Mouse (Mus musculus): Measurements from ENCODE around the gene Tyw5. TPM values are rescaled to one million over a fixed set of nuclear protein-coding genes. Genes with fewer than 3 reads are reported as not detected.

The Tyw5 gene
- 23.2 and 25.2 TPM in 2 replicates for polyA plus RNA-seq (2014; fragmentation: Nextera tagmentation; extraction: Ambion mirVana)

DNA sequence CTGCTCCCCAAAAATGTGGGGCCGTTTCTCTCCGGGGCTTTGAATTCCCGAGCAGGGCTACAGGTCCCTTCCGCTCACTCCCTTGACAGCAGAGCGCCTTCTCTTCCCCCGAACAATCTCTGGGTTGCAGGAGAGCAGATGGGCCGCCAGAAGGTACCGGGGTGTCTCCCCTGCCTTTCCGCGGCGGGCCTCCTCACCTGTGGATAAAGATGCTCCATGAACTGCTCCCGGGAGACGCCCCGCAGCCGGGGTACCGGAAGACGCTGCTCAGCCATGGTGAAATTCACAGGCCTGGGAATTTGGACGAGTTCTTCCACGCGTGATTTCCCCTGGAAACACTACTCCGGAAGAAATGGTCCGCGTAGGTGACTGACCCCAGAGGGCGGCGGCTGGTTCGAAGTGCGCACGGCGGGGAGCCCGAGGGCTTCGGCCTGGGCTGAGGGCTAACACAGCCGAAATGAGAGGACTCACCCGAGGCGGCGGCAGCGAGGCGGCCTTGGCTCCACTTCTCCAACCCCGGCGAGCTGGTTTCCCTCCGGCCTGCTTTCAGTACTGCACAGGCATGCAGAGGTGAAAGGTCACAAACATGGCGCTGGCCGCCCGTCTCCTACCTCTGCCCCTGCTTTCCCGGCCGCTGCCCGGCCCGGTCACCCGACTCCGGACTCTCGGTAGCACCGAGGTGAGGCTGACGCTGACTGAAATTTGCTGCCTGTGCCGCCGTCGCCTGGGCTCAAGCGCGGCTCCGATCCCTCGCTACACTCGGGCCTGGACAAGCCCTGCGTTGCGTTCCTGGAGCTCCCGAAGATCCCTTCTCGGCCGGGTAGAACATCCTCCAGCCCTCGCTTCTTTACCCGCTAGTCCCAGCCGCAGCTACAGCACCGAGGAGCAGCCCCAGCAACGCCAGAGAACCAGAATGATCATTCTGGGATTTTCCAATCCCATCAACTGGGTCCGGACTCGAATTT, at the start of gene Tyw5, which contains the start of gene Maip1:
Gene Tyw5 (minus strand): TSS at position 915 of the 965 bp plus-strand sequence.
Gene Maip1 (plus strand): TSS at position 142 of the 965 bp plus-strand sequence.
- DNase-seq (ENCODE audit: low spot score, missing footprints) (peak; percentile 98), ATAC-seq (ENCODE audit: low FRiP score) (peak; percentile 95)
- H3K27ac ChIP-seq (ENCODE audit: low read depth, low read length): peak within 1 kb of the TSS; percentile 78
- no peaks in the 10 kb centered on the region for H3K9me3 ChIP-seq (ENCODE audit: control insufficient read depth, low read length)
- no peaks in the 10 kb centered on the region for H3K27me3 ChIP-seq (ENCODE audit: control insufficient read depth, insufficient read depth, low read length)
- no peaks in the 10 kb centered on the region for H3K36me3 ChIP-seq (ENCODE audit: control insufficient read depth, insufficient read depth, low read length)
- WGBS: under 1% methylated on average over 71 of the region's 72 CpGs
- peaks cover 18% of the 10 kb centered on the region; the same call in 1 of the 2 replicates for H3K4me1 ChIP-seq (ENCODE audit: control insufficient read depth, insufficient read depth, low read length)
- H3K4me2 ChIP-seq: peak within 1 kb of the TSS; percentile 78
- peak within 1 kb of the TSS; percentile 59 for H3K4me3 ChIP-seq (ENCODE audit: low read depth, low read length)
- H3K9ac ChIP-seq (ENCODE audit: low read length): peak within 1 kb of the TSS; percentile 77

GRCm38 (mm10) chr1:57450241-57450640, 43.3 kb upstream of the Tyw5 start:
- no peaks in the 10 kb centered on the region for H3K9me3 ChIP-seq (ENCODE audit: control insufficient read depth, low read length)
- H3K4me1 ChIP-seq (ENCODE audit: control insufficient read depth, insufficient read depth, low read length): no peaks in the 10 kb centered on the region
- no peaks in the 10 kb centered on the region for H3K27me3 ChIP-seq (ENCODE audit: control insufficient read depth, insufficient read depth, low read length)
- no peak overlapping the region for H3K9ac ChIP-seq (ENCODE audit: low read length)
- no peak overlapping the region for H3K4me2 ChIP-seq
- H3K4me3 ChIP-seq (ENCODE audit: low read depth, low read length): no peak overlapping the region
- ATAC-seq (ENCODE audit: low FRiP score): no peak
- H3K27ac ChIP-seq (ENCODE audit: low read depth, low read length): no peak overlapping the region
- WGBS: 96% methylated on average over 1 of the region's 1 CpGs
- no peak for DNase-seq (ENCODE audit: low spot score, missing footprints)
- H3K36me3 ChIP-seq (ENCODE audit: control insufficient read depth, insufficient read depth, low read length): no peaks in the 10 kb centered on the region

DNA sequence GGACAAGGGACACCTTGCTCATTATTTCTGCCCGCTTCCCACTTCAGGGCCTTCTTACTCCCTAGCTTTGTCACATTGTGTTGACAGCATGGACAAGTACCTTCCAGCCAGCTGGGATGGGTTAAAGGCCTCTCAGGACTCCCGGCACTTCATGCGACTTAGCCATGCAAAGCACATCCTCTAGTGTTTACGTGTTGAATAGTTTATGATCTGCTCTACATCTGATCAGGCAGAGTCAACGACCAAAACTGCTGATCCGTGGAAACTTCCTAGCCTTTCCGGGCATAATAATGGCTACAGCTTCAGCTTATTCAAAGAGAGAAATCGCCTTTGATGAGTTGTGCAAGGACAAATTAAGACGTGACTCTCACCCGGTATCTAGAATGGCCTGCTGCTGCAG, 38.8 kb upstream of the Tyw5 start:
- Histone ChIP-seq H3K4me2 (no peak overlapping the region), H3K4me3 (ENCODE audit: low read depth, low read length) (no peak overlapping the region), H3K27me3 (ENCODE audit: control insufficient read depth, insufficient read depth, low read length) (no peaks in the 10 kb centered on the region), H3K9me3 (ENCODE audit: control insufficient read depth, low read length) (no peaks in the 10 kb centered on the region), H3K9ac (ENCODE audit: low read length) (no peak overlapping the region), H3K36me3 (ENCODE audit: control insufficient read depth, insufficient read depth, low read length) (no peaks in the 10 kb centered on the region), H3K27ac (ENCODE audit: low read depth, low read length) (no peak overlapping the region), H3K4me1 (ENCODE audit: control insufficient read depth, insufficient read depth, low read length) (no peaks in the 10 kb centered on the region)
- WGBS: 59% methylated on average over 10 of the region's 10 CpGs
- DNase-seq (ENCODE audit: low spot score, missing footprints) (no peak), ATAC-seq (ENCODE audit: low FRiP score) (peak; percentile 65; the same call in 1 of the 2 replicates)

- Histone ChIP-seq H3K4me3 (ENCODE audit: low read depth, low read length) (no peak overlapping the region), H3K27ac (ENCODE audit: low read depth, low read length) (no peak overlapping the region), H3K4me1 (ENCODE audit: control insufficient read depth, insufficient read depth, low read length) (no peaks in the 10 kb centered on the region), H3K9me3 (ENCODE audit: control insufficient read depth, low read length) (no peaks in the 10 kb centered on the region), H3K4me2 (no peak overlapping the region), H3K9ac (ENCODE audit: low read length) (no peak overlapping the region), H3K36me3 (ENCODE audit: control insufficient read depth, insufficient read depth, low read length) (no peaks in the 10 kb centered on the region), H3K27me3 (ENCODE audit: control insufficient read depth, insufficient read depth, low read length) (no peaks in the 10 kb centered on the region)
- no peak for ATAC-seq (ENCODE audit: low FRiP score)
- no peak for DNase-seq (ENCODE audit: low spot score, missing footprints)
- WGBS: 71% methylated on average over 4 of the region's 4 CpGs
Measured at GRCm38 (mm10) chr1:57440771-57441170, 33.9 kb upstream of the Tyw5 start.

- WGBS: 88% methylated on average over 6 of the region's 6 CpGs
- ATAC-seq (ENCODE audit: low FRiP score): no peak
Measured at GRCm38 (mm10) chr1:57439026-57439425, 32.1 kb upstream of the Tyw5 start.

DNA sequence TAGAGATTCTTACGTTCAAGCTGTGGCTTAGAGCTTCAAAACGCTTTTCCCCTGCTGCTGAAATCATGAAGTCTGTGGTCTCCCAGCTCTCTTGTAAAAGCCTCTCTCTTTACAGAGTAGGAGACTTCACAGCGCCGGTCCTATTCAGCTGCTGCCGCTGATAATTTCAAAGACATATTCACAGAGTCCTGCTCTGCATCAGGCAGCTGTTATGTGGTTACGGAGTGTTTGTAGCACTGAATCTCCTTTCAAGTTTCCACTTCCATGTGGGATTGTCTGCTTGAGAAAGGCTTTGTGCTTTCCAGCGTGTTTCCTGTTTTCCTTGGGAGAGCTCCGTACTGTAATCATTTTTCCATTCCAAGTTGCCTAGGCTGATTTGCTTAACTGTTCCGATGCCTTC, 30.1 kb upstream of the Tyw5 start:
- no peak overlapping the region for H3K4me2 ChIP-seq
- DNase-seq (ENCODE audit: low spot score, missing footprints): no peak
- H3K27me3 ChIP-seq (ENCODE audit: control insufficient read depth, insufficient read depth, low read length): no peaks in the 10 kb centered on the region
- 56% methylated on average over 9 of the region's 9 CpGs for WGBS
- no peaks in the 10 kb centered on the region for H3K4me1 ChIP-seq (ENCODE audit: control insufficient read depth, insufficient read depth, low read length)
- ATAC-seq (ENCODE audit: low FRiP score): no peak
- H3K4me3 ChIP-seq (ENCODE audit: low read depth, low read length): no peak overlapping the region
- no peaks in the 10 kb centered on the region for H3K36me3 ChIP-seq (ENCODE audit: control insufficient read depth, insufficient read depth, low read length)
- no peak overlapping the region for H3K27ac ChIP-seq (ENCODE audit: low read depth, low read length)
- no peaks in the 10 kb centered on the region for H3K9me3 ChIP-seq (ENCODE audit: control insufficient read depth, low read length)
- no peak overlapping the region for H3K9ac ChIP-seq (ENCODE audit: low read length)

More at GRCm38 (mm10) chr1:57439026-57439425, 32.1 kb upstream of the Tyw5 start:
- no peak for DNase-seq (ENCODE audit: low spot score, missing footprints)
- no peaks in the 10 kb centered on the region for H3K36me3 ChIP-seq (ENCODE audit: control insufficient read depth, insufficient read depth, low read length)
- H3K4me3 ChIP-seq (ENCODE audit: low read depth, low read length): no peak overlapping the region
- H3K9me3 ChIP-seq (ENCODE audit: control insufficient read depth, low read length): no peaks in the 10 kb centered on the region
- no peaks in the 10 kb centered on the region for H3K27me3 ChIP-seq (ENCODE audit: control insufficient read depth, insufficient read depth, low read length)
- no peak overlapping the region for H3K27ac ChIP-seq (ENCODE audit: low read depth, low read length)
- H3K9ac ChIP-seq (ENCODE audit: low read length): no peak overlapping the region
- H3K4me2 ChIP-seq: no peak overlapping the region
- H3K4me1 ChIP-seq (ENCODE audit: control insufficient read depth, insufficient read depth, low read length): no peaks in the 10 kb centered on the region

DNA sequence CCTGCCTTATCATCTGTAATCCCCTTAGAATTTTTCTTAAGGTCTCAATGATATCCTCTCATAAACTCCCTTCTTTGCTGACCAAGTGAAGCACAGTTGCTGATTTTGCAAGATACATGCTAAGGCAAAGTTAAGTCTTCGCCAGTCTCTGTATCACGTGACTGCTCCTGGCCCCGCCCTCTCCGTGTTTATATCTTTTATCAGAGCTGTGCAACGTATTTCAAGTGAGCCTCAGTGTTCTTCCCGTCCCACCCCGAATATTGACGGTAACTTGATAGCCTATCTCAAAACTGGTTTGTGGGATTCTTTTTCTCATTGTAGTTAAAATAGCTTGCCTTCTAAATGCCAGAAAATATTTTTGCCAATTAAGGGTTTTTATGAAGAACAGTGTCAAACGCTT, 29.5 kb upstream of the Tyw5 start:
- no peak for ATAC-seq (ENCODE audit: low FRiP score)
- no peak for DNase-seq (ENCODE audit: low spot score, missing footprints)
- H3K4me2 ChIP-seq: no peak overlapping the region

DNA sequence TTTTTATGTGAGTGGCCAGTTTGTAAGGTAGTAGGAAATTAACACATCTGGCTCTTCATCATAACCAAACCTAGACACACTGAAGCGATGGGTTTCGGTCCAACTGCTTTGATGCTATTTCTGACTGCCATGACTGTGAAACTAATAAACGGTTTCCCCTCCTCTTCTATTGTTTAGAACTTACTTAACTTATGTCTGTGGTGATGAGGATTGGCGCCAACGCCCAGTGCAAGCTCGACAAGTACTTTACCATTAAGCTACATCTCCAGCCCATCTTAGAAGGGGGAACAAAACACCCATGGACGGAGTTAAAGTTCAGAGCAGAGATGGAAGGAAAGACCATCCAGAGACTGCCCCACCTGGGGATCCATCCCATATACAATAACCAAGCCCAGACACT, 26.2 kb upstream of the Tyw5 start:
- Histone ChIP-seq H3K4me2 (no peak overlapping the region), H3K36me3 (ENCODE audit: control insufficient read depth, insufficient read depth, low read length) (no peaks in the 10 kb centered on the region), H3K27ac (ENCODE audit: low read depth, low read length) (no peak overlapping the region), H3K27me3 (ENCODE audit: control insufficient read depth, insufficient read depth, low read length) (no peaks in the 10 kb centered on the region), H3K9me3 (ENCODE audit: control insufficient read depth, low read length) (no peaks in the 10 kb centered on the region), H3K9ac (ENCODE audit: low read length) (no peak overlapping the region), H3K4me3 (ENCODE audit: low read depth, low read length) (no peak overlapping the region), H3K4me1 (ENCODE audit: control insufficient read depth, insufficient read depth, low read length) (peaks cover 4% of the 10 kb centered on the region; the same call in 1 of the 2 replicates)
- no peak for ATAC-seq (ENCODE audit: low FRiP score)
- DNase-seq (ENCODE audit: low spot score, missing footprints): no peak
- WGBS: 91% methylated on average over 7 of the region's 7 CpGs

More for the DNA sequence above, 29.5 kb upstream of the Tyw5 start:
- 78% methylated on average over 9 of the region's 9 CpGs for WGBS
- no peak overlapping the region for H3K9ac ChIP-seq (ENCODE audit: low read length)
- H3K4me1 ChIP-seq (ENCODE audit: control insufficient read depth, insufficient read depth, low read length): no peaks in the 10 kb centered on the region
- no peak overlapping the region for H3K4me3 ChIP-seq (ENCODE audit: low read depth, low read length)
- H3K27me3 ChIP-seq (ENCODE audit: control insufficient read depth, insufficient read depth, low read length): no peaks in the 10 kb centered on the region
- no peak overlapping the region for H3K27ac ChIP-seq (ENCODE audit: low read depth, low read length)
- no peaks in the 10 kb centered on the region for H3K36me3 ChIP-seq (ENCODE audit: control insufficient read depth, insufficient read depth, low read length)
- no peaks in the 10 kb centered on the region for H3K9me3 ChIP-seq (ENCODE audit: control insufficient read depth, low read length)

All from midbrain, embryonic 11.5 days (tissue).